Mouse (Mus musculus) activated CD4-positive, CD25-positive, alpha-beta regulatory T cell (primary cell): ENCODE measurements around the gene Anks4b. TPM values are rescaled to one million over a fixed set of nuclear protein-coding genes. Genes with fewer than 3 reads are reported as not detected.

Source experiments
- polyA plus RNA-seq, 2 experiments: library from polyadenylated mRNA; unstranded; fragments of 100-300 nt; shearing (Covaris generic); gene quantifications; one replicate each; pipeline ENCODE4 v1.2.1; 2017

The Anks4b gene
- not detected for polyA plus RNA-seq

GRCm38 (mm10) chr7:120173603-120174244, at the start of gene Anks4b:
TSS of gene Anks4b (plus strand) at chr7:120173858.

GRCm38 (mm10) chr7:120145191-120145590, 28.5 kb upstream of the Anks4b start, which contains the start of gene Zp2:
TSS of gene Zp2 (minus strand) at chr7:120145291.

GRCm38 (mm10) chr7:120201771-120202170, 28.1 kb downstream of the Anks4b start, which contains the start of gene Crym:
TSS of gene Crym (minus strand) at chr7:120202111.

GRCm38 (mm10) chr7:120203789-120204188, 30.1 kb downstream of the Anks4b start, which contains the start of gene Abca14:
TSS of gene Abca14 (plus strand) at chr7:120203961.

Other genes with a start within 250 kb of the Anks4b start
- under 1 TPM in 1 of 2 experiments, not detected in 1; 0.12 TPM for gene Dnah3, start 78.6 kb upstream of the Anks4b start, polyA plus RNA-seq
- gene Tmem159, start 71.5 kb upstream of the Anks4b start, polyA plus RNA-seq = 1 to 10 TPM; 3.7 to 6.5 TPM
- gene Zp2, start 28.6 kb upstream of the Anks4b start, polyA plus RNA-seq = under 1 TPM in 1 of 2 experiments, not detected in 1; 0.21 TPM
- not detected for gene Crym, start 28.3 kb downstream of the Anks4b start, polyA plus RNA-seq
- under 1 TPM in 1 of 2 experiments, not detected in 1; 0.04 TPM for gene Abca14, start 30.1 kb downstream of the Anks4b start, polyA plus RNA-seq
- under 1 TPM in 1 of 2 experiments, not detected in 1; 0.05 TPM for gene Abca15, start 154.8 kb downstream of the Anks4b start, polyA plus RNA-seq
- under 1 TPM in 1 of 2 experiments, not detected in 1; 0.10 TPM for gene Abca16, start 235.8 kb downstream of the Anks4b start, polyA plus RNA-seq